Mouse (Mus musculus) lung, embryonic 15.5 days (tissue): ENCODE results near the gene Olfr1391. TPM values are rescaled to one million over a fixed set of nuclear protein-coding genes. Genes with fewer than 3 reads are reported as not detected.
"Not testable (repeated sequence)": the region's sequence is repeated elsewhere in the genome, so short reads cannot be mapped to it uniquely, and the experiment has no call there.

Experiments used
- ATAC-seq: fragments of 200-750 bp; cut with Nextera tagmentation; 2 replicates; pipeline ENCODE4 v1.8.0; 2017; ENCODE audit warnings: moderate number of reproducible peaks, borderline replicate concordance; ENCODE audit not compliant: low FRiP score, low TSS enrichment; ENCODE audit errors: extremely low read depth
- H3K27ac ChIP-seq: fragments of 300-500 bp; sonication (generic); 2 replicates; pipeline ENCODE4 v1.5.1; 2015; ENCODE audit warnings: moderate library complexity, mild to moderate bottlenecking, inconsistent platforms
- H3K27me3 ChIP-seq: fragments of 300-500 bp; sonication (generic); 2 replicates; pipeline ENCODE4 v1.6.1; 2015; ENCODE audit warnings: inconsistent platforms
- H3K36me3 ChIP-seq: fragments of 300-500 bp; sonication (generic); 2 replicates; pipeline ENCODE4 v1.6.1; 2015; ENCODE audit warnings: inconsistent platforms
- H3K4me1 ChIP-seq: fragments of 300-500 bp; sonication (generic); 2 replicates; pipeline ENCODE4 v1.6.1; 2015; ENCODE audit warnings: inconsistent platforms
- H3K4me2 ChIP-seq: fragments of 300-500 bp; sonication (generic); 2 replicates; pipeline ENCODE4 v1.6.1; 2015; ENCODE audit warnings: inconsistent platforms, mild to moderate bottlenecking, moderate library complexity
- H3K4me3 ChIP-seq: fragments of 300-500 bp; sonication (generic); 2 replicates; pipeline ENCODE4 v1.5.1; 2015; ENCODE audit warnings: mild to moderate bottlenecking, inconsistent platforms
- H3K9ac ChIP-seq: fragments of 300-500 bp; sonication (generic); 2 replicates; pipeline ENCODE4 v1.6.1; 2015; ENCODE audit warnings: inconsistent platforms
- H3K9me3 ChIP-seq: fragments of 300-500 bp; sonication (generic); 2 replicates; pipeline ENCODE4 v1.6.1; 2016; ENCODE audit warnings: inconsistent platforms
- WGBS: fragments of 180-500 bp; shearing (Covaris S2); methylation state at CpG from one replicate; pipeline ENCODE4 v1.1.7; 2015; 5-methylcytosine and 5-hydroxymethylcytosine counted together
- polyA plus RNA-seq: library from polyadenylated mRNA; unstranded; fragments of >200 nt; fragmentation: Nextera tagmentation; extraction: Ambion mirVana; gene quantifications from 2 replicates; pipeline ENCODE4 v1.2.1, GENCODE M21; 2015

Gene Olfr1391
- not detected in 2 replicates for polyA plus RNA-seq

GRCm38 (mm10) chr11:49322442-49322841, at the start of gene Olfr1391:
Gene Olfr1391 (plus strand): TSS chr11:49322742.
- WGBS: 79% methylated on average over 2 of the region's 2 CpGs
- no peak for ATAC-seq
- Histone ChIP-seq H3K27me3 (no peaks in the 10 kb centered on the region), H3K4me2 (no peak within 1 kb of the TSS), H3K9me3 (no peaks in the 10 kb centered on the region), H3K27ac (no peak within 1 kb of the TSS), H3K4me3 (no peak within 1 kb of the TSS), H3K9ac (no peak within 1 kb of the TSS), H3K4me1 (no peaks in the 10 kb centered on the region), H3K36me3 (no peaks in the 10 kb centered on the region)

GRCm38 (mm10) chr11:49273834-49274519, 48.6 kb upstream of the Olfr1391 start:
- Histone ChIP-seq H3K36me3 (no peaks in the 10 kb centered on the region), H3K9ac (no peak overlapping the region), H3K27me3 (no peaks in the 10 kb centered on the region), H3K9me3 (no peaks in the 10 kb centered on the region), H3K27ac (no peak overlapping the region), H3K4me3 (no peak overlapping the region), H3K4me2 (no peak overlapping the region), H3K4me1 (no peaks in the 10 kb centered on the region)
- 53% methylated on average over 11 of the region's 11 CpGs for WGBS
- ATAC-seq: no peak

- H3K27ac ChIP-seq: no peak within 1 kb of the TSS
- H3K4me1 ChIP-seq: no peaks in the 10 kb centered on the region
- 74% methylated on average over 3 of the region's 3 CpGs for WGBS
- no peak within 1 kb of the TSS for H3K4me3 ChIP-seq
- no peak for ATAC-seq
- H3K9me3 ChIP-seq: no peaks in the 10 kb centered on the region
- H3K36me3 ChIP-seq: no peaks in the 10 kb centered on the region
- H3K4me2 ChIP-seq: no peak within 1 kb of the TSS
- H3K9ac ChIP-seq: no peak within 1 kb of the TSS
- H3K27me3 ChIP-seq: no peaks in the 10 kb centered on the region
Measured at GRCm38 (mm10) chr11:49278222-49278621, 44.3 kb upstream of the Olfr1391 start, which contains the start of gene Olfr1393. Gene Olfr1393 (plus strand): TSS chr11:49278304.

- ATAC-seq, H3K4me1 ChIP-seq, H3K36me3 ChIP-seq, H3K9ac ChIP-seq, H3K9me3 ChIP-seq, H3K27me3 ChIP-seq, H3K4me3 ChIP-seq, H3K27ac ChIP-seq, H3K4me2 ChIP-seq: not testable (repeated sequence)
- 44% methylated on average over 1 of the region's 1 CpGs for WGBS
Measured at GRCm38 (mm10) chr11:49284982-49285381, 37.6 kb upstream of the Olfr1391 start, which contains the start of gene Olfr1392. Gene Olfr1392 (plus strand): TSS chr11:49285282.

- H3K9me3 ChIP-seq: no peaks in the 10 kb centered on the region
- no peak overlapping the region for H3K4me3 ChIP-seq
- no peaks in the 10 kb centered on the region for H3K36me3 ChIP-seq
- no peak overlapping the region for H3K27ac ChIP-seq
- 65% methylated on average over 2 of the region's 2 CpGs for WGBS
- H3K4me2 ChIP-seq: no peak overlapping the region
- ATAC-seq: no peak
- H3K4me1 ChIP-seq: no peaks in the 10 kb centered on the region
- no peaks in the 10 kb centered on the region for H3K27me3 ChIP-seq
- H3K9ac ChIP-seq: no peak overlapping the region
Measured at GRCm38 (mm10) chr11:49287251-49287650, 35.3 kb upstream of the Olfr1391 start.

GRCm38 (mm10) chr11:49292777-49293176, 29.8 kb upstream of the Olfr1391 start:
- Histone ChIP-seq H3K4me2 (no peak overlapping the region), H3K27ac (no peak overlapping the region), H3K27me3 (no peaks in the 10 kb centered on the region), H3K9me3 (no peaks in the 10 kb centered on the region), H3K4me1 (no peaks in the 10 kb centered on the region), H3K9ac (no peak overlapping the region), H3K36me3 (no peaks in the 10 kb centered on the region), H3K4me3 (no peak overlapping the region)
- 64% methylated on average over 3 of the region's 3 CpGs for WGBS
- ATAC-seq: no peak

GRCm38 (mm10) chr11:49304441-49304840, 18.1 kb upstream of the Olfr1391 start, which contains the start of gene Olfr10:
Gene Olfr10 (plus strand): TSS chr11:49304741.
- no peak for ATAC-seq
- no peaks in the 10 kb centered on the region for H3K4me1 ChIP-seq
- no peak within 1 kb of the TSS for H3K9ac ChIP-seq
- no peak within 1 kb of the TSS for H3K27ac ChIP-seq
- no peak within 1 kb of the TSS for H3K4me2 ChIP-seq
- no peaks in the 10 kb centered on the region for H3K36me3 ChIP-seq
- no peak within 1 kb of the TSS for H3K4me3 ChIP-seq
- H3K9me3 ChIP-seq: no peaks in the 10 kb centered on the region
- no peaks in the 10 kb centered on the region for H3K27me3 ChIP-seq

- not testable (repeated sequence) for H3K4me1 ChIP-seq, H3K4me3 ChIP-seq, ATAC-seq, H3K4me2 ChIP-seq, H3K9me3 ChIP-seq, H3K36me3 ChIP-seq, H3K27ac ChIP-seq, H3K9ac ChIP-seq, H3K27me3 ChIP-seq
- 70% methylated on average over 5 of the region's 5 CpGs for WGBS
Measured at GRCm38 (mm10) chr11:49308547-49308946, 14.0 kb upstream of the Olfr1391 start.

- no peak overlapping the region for H3K4me3 ChIP-seq
- H3K27me3 ChIP-seq: no peaks in the 10 kb centered on the region
- no peaks in the 10 kb centered on the region for H3K9me3 ChIP-seq
- WGBS: 81% methylated on average over 3 of the region's 3 CpGs
- ATAC-seq: no peak
- no peak overlapping the region for H3K9ac ChIP-seq
- no peak overlapping the region for H3K27ac ChIP-seq
- no peaks in the 10 kb centered on the region for H3K4me1 ChIP-seq
- H3K36me3 ChIP-seq: no peaks in the 10 kb centered on the region
- H3K4me2 ChIP-seq: no peak overlapping the region
Measured at GRCm38 (mm10) chr11:49326726-49327125, 4.2 kb downstream of the Olfr1391 start.

- WGBS: 57% methylated on average over 1 of the region's 1 CpGs
- Histone ChIP-seq H3K9me3 (no peaks in the 10 kb centered on the region), H3K4me2 (no peak overlapping the region), H3K36me3 (no peaks in the 10 kb centered on the region), H3K9ac (no peak overlapping the region), H3K27me3 (no peaks in the 10 kb centered on the region), H3K4me1 (no peaks in the 10 kb centered on the region), H3K27ac (no peak overlapping the region), H3K4me3 (no peak overlapping the region)
- ATAC-seq: no peak
Measured at GRCm38 (mm10) chr11:49329686-49330085, 7.1 kb downstream of the Olfr1391 start.

GRCm38 (mm10) chr11:49334888-49335287, 12.3 kb downstream of the Olfr1391 start, which contains the start of gene Olfr1390:
Gene Olfr1390 (plus strand): TSS chr11:49335188.
- Histone ChIP-seq H3K9me3 (no peaks in the 10 kb centered on the region), H3K4me1 (no peaks in the 10 kb centered on the region), H3K4me3 (no peak within 1 kb of the TSS), H3K27ac (no peak within 1 kb of the TSS), H3K36me3 (no peaks in the 10 kb centered on the region), H3K27me3 (no peaks in the 10 kb centered on the region), H3K4me2 (no peak within 1 kb of the TSS), H3K9ac (no peak within 1 kb of the TSS)
- WGBS: 68% methylated on average over 1 of the region's 1 CpGs
- ATAC-seq: no peak

GRCm38 (mm10) chr11:49337150-49337832, 14.7 kb downstream of the Olfr1391 start:
- H3K27ac ChIP-seq: no peak overlapping the region
- no peaks in the 10 kb centered on the region for H3K4me1 ChIP-seq
- no peak overlapping the region for H3K4me2 ChIP-seq
- no peaks in the 10 kb centered on the region for H3K27me3 ChIP-seq
- no peak for ATAC-seq
- H3K9ac ChIP-seq: no peak overlapping the region
- H3K36me3 ChIP-seq: no peaks in the 10 kb centered on the region
- WGBS: 59% methylated on average over 4 of the region's 4 CpGs
- no peaks in the 10 kb centered on the region for H3K9me3 ChIP-seq
- no peak overlapping the region for H3K4me3 ChIP-seq
